Mouse (Mus musculus) C2C12 (cell line): ENCODE measurements around the gene Cyth1. TPM values are rescaled to one million over a fixed set of nuclear protein-coding genes. Genes with fewer than 3 reads are reported as not detected.

Experiments
- H3K27me3 ChIP-seq: one replicate; pipeline ENCODE4 v1.6.1; 2011; ENCODE audit not compliant: control insufficient read depth, insufficient read depth, insufficient read length
- H3K36me3 ChIP-seq: one replicate; pipeline ENCODE4 v1.6.1; 2011; ENCODE audit not compliant: control insufficient read depth, insufficient read depth
- H3K4me3 ChIP-seq: one replicate; pipeline ENCODE4 v1.5.1; 2011; ENCODE audit warnings: mild to moderate bottlenecking, control low read depth; ENCODE audit not compliant: poor library complexity, insufficient read depth, severe bottlenecking
- H3K79me2 ChIP-seq: one replicate; pipeline ENCODE4 v1.6.1; 2011; ENCODE audit not compliant: control insufficient read depth, insufficient read depth
- H3K79me3 ChIP-seq: one replicate; pipeline ENCODE4 v1.6.1; 2011; ENCODE audit warnings: low read depth, control low read depth
- H3ac ChIP-seq: one replicate; pipeline ENCODE3; 2011; ENCODE audit warnings: low read depth; ENCODE audit not compliant: control insufficient read depth, insufficient read length
- CEBPB ChIP-seq: IDR thresholded peaks from one replicate; pipeline ENCODE4 v1.6.1; 2011; ENCODE audit warnings: low read depth, mild to moderate bottlenecking, control low read depth, moderate library complexity
- CTCF ChIP-seq: IDR thresholded peaks from one replicate; pipeline ENCODE4 v1.5.1; 2011; ENCODE audit not compliant: control insufficient read depth, insufficient read depth, insufficient read length
- FOSL1 ChIP-seq: IDR thresholded peaks from one replicate; pipeline ENCODE4 v1.8.0; 2011; ENCODE audit warnings: mild to moderate bottlenecking, low read length; ENCODE audit not compliant: poor library complexity, insufficient read depth, severe bottlenecking
- MAX ChIP-seq: IDR thresholded peaks from one replicate; pipeline ENCODE4 v1.6.1; 2011; ENCODE audit warnings: mild to moderate bottlenecking, control low read depth
- MYOD1 ChIP-seq: IDR thresholded peaks from one replicate; pipeline ENCODE4 v1.6.1; 2011; ENCODE audit warnings: low read depth; ENCODE audit not compliant: control insufficient read depth, insufficient read length
- MYOG ChIP-seq: IDR thresholded peaks from one replicate; pipeline ENCODE4 v1.6.1; 2011; ENCODE audit not compliant: control insufficient read depth, insufficient read length; ENCODE audit errors: extremely low read depth
- USF1 ChIP-seq: IDR thresholded peaks from one replicate; pipeline ENCODE4 v1.6.1; 2011; ENCODE audit warnings: low read depth, mild to moderate bottlenecking, control low read depth, moderate library complexity
- long read RNA-seq, 2 experiments: library from polyadenylated mRNA; unstranded; transcript quantifications; one replicate each; pipeline ENCODE4 v2.0.0; 2019 to 2020
- polyA plus RNA-seq: library from polyadenylated mRNA; unstranded; fragments of >200 nt; fragmentation: generic; extraction: Trizol; gene quantifications from one replicate; pipeline ENCODE4 v1.2.1, GENCODE M21; 2012; ENCODE audit warnings: missing spikeins

Cyth1 gene
- polyA plus RNA-seq: 7.9 TPM
- long read RNA-seq, experiment 1, partial matches to known transcripts: 0 of 4 reads
- long read RNA-seq, experiment 1, other reads (novel, unspliced or antisense): 1 of 4 reads
- long read RNA-seq, experiment 2, transcript Cyth1-201 (13 exons, 3,135 nt): major isoform, 15 of 76 reads
- long read RNA-seq, experiment 2, partial matches to known transcripts: 4 of 76 reads
- long read RNA-seq, experiment 2, other reads (novel, unspliced or antisense): 57 of 76 reads

DNA sequence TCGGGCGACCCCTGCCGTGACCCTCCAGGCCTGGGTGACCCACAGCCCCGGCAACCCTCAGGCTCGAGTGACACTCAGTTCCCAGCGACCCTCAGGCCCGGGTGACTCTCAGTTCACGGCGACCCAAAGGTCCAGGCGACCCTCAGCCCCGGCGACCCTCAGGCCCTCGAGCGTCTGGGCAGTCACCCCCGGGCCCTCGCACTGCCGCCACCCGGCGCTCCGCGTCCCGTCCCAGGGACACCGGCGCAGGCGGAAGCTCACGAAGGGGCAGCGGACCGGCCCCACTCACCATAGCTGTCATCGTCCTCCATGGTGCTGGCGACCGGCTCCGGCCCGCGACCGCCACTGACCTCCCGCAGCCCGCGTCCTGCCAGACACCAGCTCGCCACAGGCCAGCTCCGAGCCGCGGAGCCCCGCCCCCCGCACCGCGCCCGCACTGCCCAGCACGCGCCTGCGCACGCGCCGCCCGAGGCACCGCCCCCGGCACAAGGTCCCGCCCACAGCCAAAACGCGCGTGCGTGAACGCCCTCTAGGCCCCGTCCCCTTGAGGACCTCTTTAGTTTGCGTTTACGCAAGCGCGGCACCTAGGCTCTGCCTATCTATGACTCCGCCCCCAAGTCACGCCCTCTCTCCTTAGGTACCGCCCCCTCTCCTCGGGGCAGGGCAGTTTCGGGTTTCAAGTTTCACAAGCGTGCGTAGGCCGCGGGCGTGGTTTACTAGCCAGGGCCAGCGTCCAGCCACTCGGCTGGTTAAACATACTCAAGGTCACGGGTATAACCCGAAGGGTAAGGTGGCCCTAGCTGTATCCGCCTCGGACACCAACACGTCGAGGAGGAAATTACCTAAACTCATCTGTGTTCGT is at the start of gene Cyth1:
TSS of gene Cyth1 (minus strand) at position 443 of the 862 bp plus-strand sequence.
- no peak for TF ChIP-seq FOSL1
- TF ChIP-seq CEBPB: peak; percentile 60
- no peaks in the 10 kb centered on the region for H3K27me3 ChIP-seq

DNA sequence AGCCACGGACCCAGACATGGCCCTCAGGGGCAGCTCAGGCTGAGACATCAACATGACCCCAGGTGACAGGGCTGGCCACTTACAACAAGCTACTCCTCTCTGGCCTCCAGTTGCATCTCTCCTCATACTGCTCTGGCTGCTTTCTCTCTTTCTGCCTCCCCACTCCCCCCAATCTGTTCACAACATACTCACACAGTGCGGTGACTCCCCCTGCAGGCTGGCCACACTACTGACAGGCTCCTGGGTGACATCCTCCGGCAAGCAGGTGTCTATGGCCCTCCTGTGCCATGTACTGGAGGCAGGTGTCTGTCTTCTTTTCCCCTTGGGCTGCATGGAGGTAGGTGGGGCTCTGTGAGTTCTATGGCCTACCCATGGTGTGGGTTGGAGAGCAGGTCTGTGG is 49.6 kb upstream of the Cyth1 start:
- Histone ChIP-seq H3K4me3 (no peak overlapping the region), H3K27me3 (no peaks in the 10 kb centered on the region), H3K36me3 (peaks cover 60% of the 10 kb centered on the region), H3ac (no peak overlapping the region), H3K79me2 (no peaks in the 10 kb centered on the region), H3K79me3 (no peaks in the 10 kb centered on the region)
- no peak for TF ChIP-seq MAX
- no peak for TF ChIP-seq CEBPB
- TF ChIP-seq CTCF: no peak
- no peak for TF ChIP-seq USF1

More for the DNA sequence above, at the start of gene Cyth1:
- no peaks in the 10 kb centered on the region for H3K36me3 ChIP-seq
- H3K4me3 ChIP-seq: peak within 1 kb of the TSS; percentile 89
- H3ac ChIP-seq: peak within 1 kb of the TSS; percentile 74
- H3K79me2 ChIP-seq: peaks cover 48% of the 10 kb centered on the region
- H3K79me3 ChIP-seq: peaks cover 4% of the 10 kb centered on the region

DNA sequence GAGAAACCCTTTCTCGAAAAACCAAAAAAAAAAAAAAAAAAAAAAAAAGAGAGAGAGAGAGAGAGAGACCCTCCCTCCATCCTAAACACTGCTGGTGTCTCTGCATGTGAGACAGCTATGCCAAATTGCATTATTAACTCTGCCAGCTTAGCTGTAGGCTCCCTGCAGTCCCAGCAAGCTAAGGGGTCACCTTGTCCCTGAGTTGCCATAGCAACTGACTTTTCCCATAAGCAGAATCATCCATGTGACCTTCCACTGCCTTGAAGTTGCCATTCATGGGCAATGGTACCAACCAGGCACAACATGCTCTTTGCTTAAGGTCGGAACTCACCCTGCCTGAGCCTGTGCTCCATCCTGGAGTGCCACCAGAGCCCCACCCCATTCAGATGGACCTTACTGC is 46.6 kb upstream of the Cyth1 start:
- Histone ChIP-seq H3K36me3 (peaks cover 31% of the 10 kb centered on the region), H3K79me2 (no peaks in the 10 kb centered on the region), H3K4me3 (no peak overlapping the region), H3K79me3 (no peaks in the 10 kb centered on the region), H3K27me3 (no peaks in the 10 kb centered on the region), H3ac (no peak overlapping the region)
- TF ChIP-seq CTCF (no peak), MYOG (no peak), MYOD1 (no peak), USF1 (no peak)

DNA sequence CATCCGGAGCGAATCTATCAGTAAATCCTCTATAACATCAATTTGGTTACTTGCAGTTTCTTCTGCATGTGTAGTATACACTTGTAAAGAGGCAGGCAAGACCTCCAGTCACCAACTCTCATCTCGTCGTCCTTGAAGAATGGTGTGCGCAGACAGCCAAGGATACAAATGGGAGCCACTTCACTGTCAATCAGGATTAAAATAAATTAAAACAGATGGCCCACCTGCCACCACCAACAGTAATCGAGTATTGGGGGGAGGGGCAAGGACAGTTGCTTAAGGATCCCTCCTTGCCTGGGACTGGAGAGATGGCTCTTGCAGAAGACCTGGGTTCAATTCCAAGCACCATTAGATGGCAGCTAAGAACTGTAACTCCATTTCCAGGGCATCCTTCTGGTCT is 44.3 kb upstream of the Cyth1 start:
- Histone ChIP-seq H3K27me3 (no peaks in the 10 kb centered on the region), H3K79me3 (peaks cover 21% of the 10 kb centered on the region), H3K36me3 (peaks cover 24% of the 10 kb centered on the region), H3ac (no peak overlapping the region), H3K79me2 (peaks cover 23% of the 10 kb centered on the region), H3K4me3 (no peak overlapping the region)
- TF ChIP-seq FOSL1: no peak
- TF ChIP-seq CTCF: no peak
- no peak for TF ChIP-seq CEBPB
- no peak for TF ChIP-seq MAX

DNA sequence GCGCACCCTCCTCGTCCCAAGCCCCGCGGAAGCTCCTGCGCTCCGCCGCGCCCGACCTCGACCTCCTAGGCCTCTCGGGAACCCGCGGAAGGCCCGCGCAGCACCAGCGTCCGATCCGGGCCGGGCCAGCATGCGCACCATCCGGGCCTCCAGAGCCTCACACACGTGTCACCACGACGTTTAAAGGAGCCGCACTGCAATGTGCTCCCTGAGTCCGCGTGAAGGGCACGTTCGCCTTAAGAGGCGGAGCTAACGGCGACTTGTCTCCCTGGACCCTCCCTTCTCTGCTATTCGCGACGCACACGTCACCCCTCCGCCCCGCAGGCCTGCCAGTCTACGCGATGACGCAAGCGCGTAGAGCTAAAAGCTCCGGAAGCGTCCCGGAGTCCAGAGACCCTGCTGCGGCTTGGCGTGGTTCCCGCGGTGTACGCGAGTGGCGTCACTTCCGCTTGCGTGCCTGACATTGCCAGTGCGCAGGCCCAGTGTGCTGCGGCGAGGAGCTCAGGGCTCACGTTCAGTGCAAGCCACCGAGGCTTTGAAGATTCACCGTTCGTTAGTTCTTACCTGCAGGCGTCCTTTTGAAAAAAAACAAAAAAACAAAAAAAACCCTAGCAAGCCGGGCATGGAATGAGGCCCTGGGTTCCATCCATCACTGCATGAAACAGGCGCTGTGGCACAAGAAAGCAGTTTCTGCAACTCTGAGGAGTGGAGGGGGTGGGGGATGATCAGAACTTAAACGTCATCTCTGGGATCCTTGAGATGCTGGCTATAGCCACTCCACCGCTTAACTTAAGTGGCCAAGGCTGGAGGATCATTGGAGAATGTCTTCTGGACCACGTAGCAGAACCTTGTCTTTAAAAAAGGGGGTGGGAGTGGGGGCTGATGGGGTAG is 41.9 kb upstream of the Cyth1 start, which contains the start of gene Usp36:
TSS of gene Usp36 (minus strand) at position 246 of the 891 bp plus-strand sequence.
- H3K79me2 ChIP-seq: peaks cover 47% of the 10 kb centered on the region
- peaks cover 38% of the 10 kb centered on the region for H3K79me3 ChIP-seq
- H3K4me3 ChIP-seq: peak within 1 kb of the TSS; percentile 98
- H3ac ChIP-seq: peak within 1 kb of the TSS; percentile 95
- peaks cover 36% of the 10 kb centered on the region for H3K36me3 ChIP-seq
- TF ChIP-seq MYOG (no peak), CTCF (no peak), MYOD1 (no peak), FOSL1 (no peak), USF1 (peak; percentile 73), CEBPB (peak; percentile 80), MAX (peak; percentile 95)
- no peaks in the 10 kb centered on the region for H3K27me3 ChIP-seq

DNA sequence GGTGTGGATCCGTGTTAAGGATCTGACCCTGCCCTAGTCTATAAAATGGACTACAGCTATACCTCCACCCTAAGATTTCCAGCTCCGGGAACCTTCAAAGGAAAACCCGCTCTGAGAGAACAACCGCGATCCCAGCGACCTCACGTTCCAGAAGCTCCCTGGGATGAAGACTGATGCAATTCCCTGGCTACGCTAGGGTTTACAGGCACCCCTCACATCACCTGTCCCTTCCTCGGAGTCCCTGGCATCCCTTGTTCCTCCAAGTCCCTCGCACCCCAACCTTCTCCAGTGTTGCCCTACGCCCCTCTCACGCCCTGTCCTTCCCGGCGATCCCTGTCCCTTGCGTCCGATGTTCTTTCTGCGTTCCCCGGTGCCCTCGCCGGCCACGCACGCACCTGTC is 41.2 kb upstream of the Cyth1 start:
- peaks cover 38% of the 10 kb centered on the region for H3K79me3 ChIP-seq
- peaks cover 54% of the 10 kb centered on the region for H3K79me2 ChIP-seq
- H3ac ChIP-seq: peak overlapping the region; percentile 95
- H3K36me3 ChIP-seq: peaks cover 43% of the 10 kb centered on the region
- H3K27me3 ChIP-seq: no peaks in the 10 kb centered on the region
- peak overlapping the region; percentile 98 for H3K4me3 ChIP-seq
- TF ChIP-seq CEBPB: no peak
- no peak for TF ChIP-seq CTCF
